Mouse (Mus musculus): ENCODE results near the gene Ifna12. TPM values are rescaled to one million over a fixed set of nuclear protein-coding genes. Genes with fewer than 3 reads are reported as not detected.
"Not testable (repeated sequence)": the region's sequence is repeated elsewhere in the genome, so short reads cannot be mapped to it uniquely, and the experiment has no call there.

Gene Ifna12
- polyA plus RNA-seq (2015; fragmentation: Nextera tagmentation; extraction: Ambion mirVana), result not detected in 2 replicates

DNA sequence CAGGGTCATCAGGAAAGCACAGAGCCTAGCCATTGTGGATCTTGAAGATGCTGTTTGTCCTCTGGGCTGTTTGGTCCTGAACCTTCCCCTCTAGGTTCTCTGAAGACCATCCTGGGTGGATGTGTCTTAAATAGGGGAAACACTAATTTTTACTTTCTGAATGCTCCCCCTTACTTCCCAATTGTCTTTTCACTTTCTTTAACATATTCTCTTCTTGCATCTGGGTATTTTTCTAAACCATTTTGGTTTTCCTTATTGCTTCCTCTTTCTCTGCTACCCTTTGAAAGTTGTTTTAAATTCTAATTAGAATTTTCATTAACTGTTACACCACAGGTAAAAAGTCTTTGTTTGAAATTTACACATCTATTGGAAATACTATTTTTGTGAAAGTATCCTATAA lies at the start of gene Ifna12:
TSS of gene Ifna12 (minus strand) at position 101 of the 400 bp plus-strand sequence.
- Histone ChIP-seq H3K4me3 (no peak within 1 kb of the TSS), H3K9ac (no peak within 1 kb of the TSS), H3K4me2 (no peak within 1 kb of the TSS), H3K4me1 (no peaks in the 10 kb centered on the region), H3K27ac (no peak within 1 kb of the TSS), H3K36me3 (no peaks in the 10 kb centered on the region), H3K9me3 (no peaks in the 10 kb centered on the region), H3K27me3 (no peaks in the 10 kb centered on the region)
- ATAC-seq (ENCODE audit: insufficient number of reproducible peaks, insufficient read depth, low FRiP score, low TSS enrichment, low read depth), result no peak

DNA sequence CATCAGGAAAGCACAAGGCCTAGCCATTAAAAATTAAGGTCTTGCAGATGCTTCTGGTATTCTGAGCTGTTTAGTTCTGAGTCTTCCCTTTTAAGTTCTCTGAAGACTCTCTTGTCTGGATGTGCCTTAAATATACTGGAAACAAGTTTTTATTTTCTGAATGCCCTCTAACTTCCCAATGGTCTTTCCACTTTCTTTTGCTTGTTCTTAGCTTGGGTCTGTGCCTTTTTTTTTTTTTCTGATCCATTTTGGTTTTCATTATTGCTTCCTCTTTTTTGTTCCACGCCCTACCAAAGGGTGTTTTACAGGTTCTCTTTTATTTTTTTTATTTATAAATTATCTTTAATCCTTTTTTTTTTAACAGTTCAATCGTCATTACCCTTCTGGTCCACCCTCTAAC lies 41.2 kb upstream of the Ifna12 start, which contains the start of gene Ifna13:
TSS of gene Ifna13 (minus strand) at position 101 of the 400 bp plus-strand sequence.
- Histone ChIP-seq H3K36me3 (no peaks in the 10 kb centered on the region), H3K9me3 (no peaks in the 10 kb centered on the region), H3K27ac (no peak within 1 kb of the TSS), H3K9ac (no peak within 1 kb of the TSS), H3K4me2 (no peak within 1 kb of the TSS), H3K4me1 (no peaks in the 10 kb centered on the region), H3K4me3 (no peak within 1 kb of the TSS), H3K27me3 (no peaks in the 10 kb centered on the region)
- ATAC-seq (ENCODE audit: insufficient number of reproducible peaks, insufficient read depth, low FRiP score, low TSS enrichment, low read depth), result no peak
- 52% methylated on average over 2 of the region's 2 CpGs for WGBS

DNA sequence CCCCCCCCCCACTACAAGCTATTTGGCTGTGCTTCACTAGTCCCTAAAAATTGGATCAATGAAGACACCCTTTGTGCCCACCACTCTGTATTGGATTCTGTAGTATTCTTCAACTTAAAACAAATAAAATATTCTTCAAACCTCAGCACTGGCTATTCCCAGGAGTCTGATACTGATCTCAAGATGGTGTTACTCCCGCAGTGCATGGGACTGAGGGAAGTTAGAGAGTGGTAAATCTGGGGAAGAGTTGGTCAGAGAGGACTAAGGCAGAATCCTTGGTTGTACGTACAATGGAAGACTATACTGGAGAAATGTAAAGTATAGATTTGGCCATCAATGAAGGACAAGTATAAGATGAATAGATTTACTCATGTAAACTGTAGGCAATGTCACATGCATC lies 39.4 kb upstream of the Ifna12 start:
- Histone ChIP-seq H3K27me3 (no peaks in the 10 kb centered on the region), H3K4me3 (no peak overlapping the region), H3K9ac (no peak overlapping the region), H3K4me1 (no peaks in the 10 kb centered on the region), H3K27ac (no peak overlapping the region), H3K4me2 (no peak overlapping the region), H3K36me3 (no peaks in the 10 kb centered on the region), H3K9me3 (no peaks in the 10 kb centered on the region)
- no peak for ATAC-seq (ENCODE audit: insufficient number of reproducible peaks, insufficient read depth, low FRiP score, low TSS enrichment, low read depth)
- 28% methylated on average over 2 of the region's 2 CpGs for WGBS

DNA sequence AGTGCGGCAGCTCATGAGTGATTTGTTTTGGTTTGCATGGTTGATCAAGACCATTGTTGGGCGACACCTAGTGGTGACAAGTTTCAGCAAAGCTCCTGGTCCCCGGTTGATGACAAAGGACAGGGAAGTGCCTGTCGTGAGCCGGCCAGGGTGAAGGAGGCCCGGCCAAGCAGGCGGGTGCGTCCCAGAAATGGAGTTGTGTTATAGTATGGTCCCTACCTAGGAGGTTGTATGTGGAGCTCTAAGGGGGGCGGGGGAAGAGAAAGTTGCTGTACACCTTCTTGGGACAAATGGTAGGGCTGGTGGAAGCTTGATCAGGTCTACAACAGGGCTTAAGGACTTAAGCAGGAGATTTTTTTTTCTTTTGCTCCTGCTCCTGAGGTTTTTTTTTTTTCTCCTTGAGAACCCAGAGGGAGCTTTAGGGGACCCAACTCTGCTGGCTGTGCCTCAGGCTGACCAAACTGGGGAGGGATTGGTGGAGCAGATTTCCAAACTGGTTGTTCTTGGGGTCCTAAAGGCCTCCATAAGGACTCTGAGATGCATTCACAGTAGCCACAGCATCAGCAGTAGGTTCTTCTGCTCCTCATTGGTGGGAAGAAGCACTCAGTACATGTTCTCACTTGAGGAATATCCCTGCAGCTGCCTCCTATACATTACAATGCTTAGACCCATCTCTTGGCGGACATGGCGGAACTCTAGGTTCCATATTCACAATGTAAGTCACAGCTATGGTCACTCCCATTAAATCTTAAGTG lies 38.1 kb upstream of the Ifna12 start:
- no peaks in the 10 kb centered on the region for H3K4me1 ChIP-seq
- peak overlapping the region; percentile 43 for H3K4me3 ChIP-seq
- H3K9me3 ChIP-seq, result no peaks in the 10 kb centered on the region
- H3K36me3 ChIP-seq, result no peaks in the 10 kb centered on the region
- H3K4me2 ChIP-seq, result peak overlapping the region; percentile 54
- H3K27ac ChIP-seq, result peak overlapping the region; percentile 23; the same call in 1 of the 2 replicates
- H3K9ac ChIP-seq, result peak overlapping the region; percentile 59
- whole genome bisulfite sequencing, result 12% methylated on average over 11 of the region's 11 CpGs
- H3K27me3 ChIP-seq, result no peaks in the 10 kb centered on the region
- peak; percentile 91 for ATAC-seq (ENCODE audit: insufficient number of reproducible peaks, insufficient read depth, low FRiP score, low TSS enrichment, low read depth)

DNA sequence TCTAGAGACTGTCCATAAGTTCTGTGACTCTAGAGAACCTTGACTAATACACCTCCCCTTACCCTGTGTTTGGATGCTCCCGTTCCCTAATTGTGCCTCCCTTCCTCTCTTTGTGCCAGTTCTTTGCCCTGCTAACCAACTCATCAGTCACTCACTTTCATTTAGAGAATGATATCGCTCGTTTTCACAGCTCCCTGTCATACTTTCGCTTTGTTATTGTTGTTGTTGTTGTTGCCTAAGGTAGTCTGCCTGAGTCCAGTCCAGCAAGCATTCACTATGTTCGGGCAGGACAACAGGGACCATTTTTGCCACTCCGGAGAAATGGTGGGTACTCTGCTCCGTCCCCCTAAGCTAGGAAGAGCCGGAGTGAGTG lies 37.5 kb upstream of the Ifna12 start:
- no peaks in the 10 kb centered on the region for H3K4me1 ChIP-seq
- no peak overlapping the region for H3K27ac ChIP-seq
- 65% methylated on average over 8 of the region's 8 CpGs for WGBS
- no peak for ATAC-seq (ENCODE audit: insufficient number of reproducible peaks, insufficient read depth, low FRiP score, low TSS enrichment, low read depth)
- H3K36me3 ChIP-seq, result no peaks in the 10 kb centered on the region
- peak overlapping the region; percentile 43 for H3K4me3 ChIP-seq
- peak overlapping the region; percentile 54 for H3K4me2 ChIP-seq
- peak overlapping the region; percentile 59 for H3K9ac ChIP-seq
- H3K27me3 ChIP-seq, result no peaks in the 10 kb centered on the region
- H3K9me3 ChIP-seq, result no peaks in the 10 kb centered on the region

DNA sequence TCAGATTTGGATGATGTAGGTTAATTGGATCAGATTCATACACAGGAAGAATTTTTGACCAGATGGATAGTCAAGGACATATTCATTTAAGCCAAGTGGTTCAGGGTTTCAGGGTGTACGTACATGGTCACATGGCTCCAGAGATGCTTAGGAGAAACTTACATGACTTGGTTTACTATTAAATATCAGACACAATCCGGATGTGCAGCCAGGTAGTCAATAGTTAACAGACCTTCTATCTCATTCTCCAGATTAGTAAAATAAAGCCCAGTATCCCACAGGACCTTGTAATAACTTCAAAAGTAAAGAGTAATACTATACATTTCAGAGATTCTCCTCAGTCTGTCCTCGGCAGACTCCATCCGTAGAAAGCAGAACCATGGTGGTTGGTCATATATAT lies 31.1 kb upstream of the Ifna12 start, which contains the start of gene C87499:
TSS of gene C87499 (minus strand) at position 101 of the 400 bp plus-strand sequence.
- H3K27ac ChIP-seq, result no peak within 1 kb of the TSS
- H3K9me3 ChIP-seq, result no peaks in the 10 kb centered on the region
- H3K4me2 ChIP-seq, result no peak within 1 kb of the TSS
- no peaks in the 10 kb centered on the region for H3K36me3 ChIP-seq
- no peak within 1 kb of the TSS for H3K4me3 ChIP-seq
- H3K9ac ChIP-seq, result no peak within 1 kb of the TSS
- no peaks in the 10 kb centered on the region for H3K4me1 ChIP-seq
- WGBS, result 90% methylated on average over 4 of the region's 4 CpGs
- no peak for ATAC-seq (ENCODE audit: insufficient number of reproducible peaks, insufficient read depth, low FRiP score, low TSS enrichment, low read depth)
- no peaks in the 10 kb centered on the region for H3K27me3 ChIP-seq

DNA sequence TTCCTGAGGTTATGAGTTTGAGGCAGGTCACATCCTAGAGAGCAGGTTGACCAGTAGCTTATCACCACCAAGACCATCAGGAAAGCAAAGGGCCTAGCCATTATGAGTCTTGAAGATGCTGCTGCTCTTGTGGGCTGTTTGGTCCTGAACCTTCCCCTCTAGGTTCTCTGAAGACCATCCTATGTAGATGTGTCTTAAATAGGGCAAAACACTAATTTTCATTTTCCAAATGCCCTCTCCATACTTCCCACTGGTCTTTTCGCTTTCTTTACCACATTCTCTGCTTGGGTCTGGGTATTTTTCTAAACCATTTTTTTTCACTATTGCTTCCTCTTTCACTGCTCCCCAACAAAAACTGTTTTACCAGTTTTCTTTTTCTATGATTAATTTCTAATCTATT lies 10.9 kb downstream of the Ifna12 start, which contains the start of gene Ifna9:
TSS of gene Ifna9 (minus strand) at position 101 of the 400 bp plus-strand sequence.
- H3K4me2 ChIP-seq, result no peak within 1 kb of the TSS
- H3K27ac ChIP-seq, result no peak within 1 kb of the TSS
- H3K9me3 ChIP-seq, result no peaks in the 10 kb centered on the region
- WGBS, result 88% methylated on average over 1 of the region's 1 CpGs
- no peaks in the 10 kb centered on the region for H3K36me3 ChIP-seq
- no peaks in the 10 kb centered on the region for H3K27me3 ChIP-seq
- H3K4me3 ChIP-seq, result no peak within 1 kb of the TSS
- no peak within 1 kb of the TSS for H3K9ac ChIP-seq
- no peak for ATAC-seq (ENCODE audit: insufficient number of reproducible peaks, insufficient read depth, low FRiP score, low TSS enrichment, low read depth)
- H3K4me1 ChIP-seq, result no peaks in the 10 kb centered on the region

DNA sequence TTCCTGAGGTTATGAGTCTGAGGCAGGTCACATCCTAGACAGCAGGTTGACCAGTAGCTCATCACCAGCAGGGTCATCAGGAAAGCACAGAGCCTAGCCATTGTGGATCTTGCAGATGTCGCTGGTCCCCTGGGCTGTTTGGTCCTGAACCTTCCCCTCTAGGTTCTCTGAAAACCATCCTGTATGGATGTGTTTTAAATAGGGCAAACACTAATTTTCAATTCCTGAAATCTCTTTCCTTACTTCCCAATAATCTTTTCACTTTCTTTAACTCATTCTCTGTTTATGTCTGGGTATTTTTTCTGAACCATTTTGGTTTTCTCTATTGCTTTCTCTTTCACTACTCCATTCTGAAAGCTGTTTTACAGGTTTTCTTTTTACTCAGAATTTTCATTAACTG lies 31.5 kb downstream of the Ifna12 start, which contains the start of gene Ifna14:
TSS of gene Ifna14 (minus strand) at position 101 of the 400 bp plus-strand sequence.
- Histone ChIP-seq H3K9me3 (no peaks in the 10 kb centered on the region), H3K4me1 (no peaks in the 10 kb centered on the region), H3K27me3 (no peaks in the 10 kb centered on the region), H3K4me2 (no peak within 1 kb of the TSS), H3K9ac (no peak within 1 kb of the TSS), H3K36me3 (no peaks in the 10 kb centered on the region), H3K4me3 (no peak within 1 kb of the TSS), H3K27ac (no peak within 1 kb of the TSS)
- no peak for ATAC-seq (ENCODE audit: insufficient number of reproducible peaks, insufficient read depth, low FRiP score, low TSS enrichment, low read depth)
- WGBS, result 64% methylated on average over 1 of the region's 1 CpGs

DNA sequence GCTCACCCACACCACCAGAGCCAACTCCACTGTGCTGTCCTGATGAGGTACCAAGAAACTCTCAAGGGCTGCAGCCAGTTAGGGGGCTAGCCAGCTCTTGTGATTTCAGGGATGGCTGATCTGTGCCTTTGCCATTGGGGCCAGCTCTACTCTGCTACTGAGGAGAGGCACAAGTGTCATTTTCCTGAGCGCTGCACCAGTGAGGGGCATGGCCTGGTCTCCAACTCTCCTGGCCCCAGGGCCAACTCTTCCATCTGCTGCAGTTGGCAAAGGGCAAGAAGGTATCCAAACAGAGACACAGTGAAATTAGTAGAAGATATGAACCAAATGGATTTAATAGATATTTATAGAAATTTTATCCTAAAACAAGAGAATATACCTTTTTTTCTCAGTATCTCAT lies 41.4 kb downstream of the Ifna12 start:
- no peak for ATAC-seq (ENCODE audit: insufficient number of reproducible peaks, insufficient read depth, low FRiP score, low TSS enrichment, low read depth)
- Histone ChIP-seq H3K4me2 (no peak overlapping the region), H3K4me1 (no peaks in the 10 kb centered on the region), H3K9me3 (no peaks in the 10 kb centered on the region), H3K27me3 (no peaks in the 10 kb centered on the region), H3K4me3 (no peak overlapping the region), H3K9ac (no peak overlapping the region), H3K27ac (no peak overlapping the region), H3K36me3 (no peaks in the 10 kb centered on the region)
- 95% methylated on average over 1 of the region's 1 CpGs for WGBS

DNA sequence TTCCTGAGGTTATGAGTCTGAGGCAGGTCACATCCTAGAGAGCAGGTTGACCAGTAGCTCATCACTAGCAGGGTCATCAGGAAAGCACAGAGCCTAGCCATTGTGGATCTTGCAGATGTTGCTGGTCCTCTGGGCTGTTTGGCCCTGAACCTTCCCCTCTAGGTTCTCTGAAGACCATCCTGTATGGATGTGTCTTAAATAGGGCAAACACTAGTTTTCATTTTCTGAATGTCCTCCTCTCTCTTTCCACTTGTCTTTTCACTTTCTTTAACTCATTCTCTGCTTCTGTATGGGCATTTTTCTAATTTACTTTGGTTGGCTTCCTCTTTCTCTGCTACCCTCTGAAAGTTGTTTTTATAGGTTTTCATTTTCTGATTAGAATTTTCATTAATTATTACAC lies 45.0 kb downstream of the Ifna12 start, which contains the start of gene Ifna15:
TSS of gene Ifna15 (minus strand) at position 101 of the 400 bp plus-strand sequence.
- H3K4me1 ChIP-seq; H3K4me3 ChIP-seq; H3K4me2 ChIP-seq; H3K9ac ChIP-seq; ATAC-seq (ENCODE audit: insufficient number of reproducible peaks, insufficient read depth, low FRiP score, low TSS enrichment, low read depth); H3K27me3 ChIP-seq; H3K36me3 ChIP-seq; H3K9me3 ChIP-seq; H3K27ac ChIP-seq: not testable (repeated sequence)
